Mouse (Mus musculus) embryonic facial prominence, embryonic 14.5 days (tissue): ENCODE measurements at regions not wholly inside any gene's neighbourhood (a gene's known extent, or its start where the extent isn't known, plus 50 kb on each side); places are given as distances from the start of the nearest gene placed in this dataset.

Experiments used
- ATAC-seq: fragments of 200-750 bp; cut with Nextera tagmentation; 2 replicates; pipeline ENCODE4 v1.8.0; 2017; ENCODE audit warnings: low read depth, moderate number of reproducible peaks, moderate TSS enrichment
- DNase-seq: peaks from one replicate; pipeline ENCODE4 v3.0.0-alpha.2; 2015; ENCODE audit warnings: low spot score
- H3K27ac ChIP-seq: fragments of 300-500 bp; sonication (generic); replicated peaks from 2 replicates; pipeline ENCODE4 v1.5.1; 2014; ENCODE audit warnings: low read depth, mild to moderate bottlenecking, low read length, moderate library complexity
- H3K27me3 ChIP-seq: fragments of 300-500 bp; sonication (generic); replicated peaks from 2 replicates; pipeline ENCODE4 v1.6.1; 2014; ENCODE audit warnings: low read length; ENCODE audit not compliant: control insufficient read depth, insufficient read depth
- H3K36me3 ChIP-seq: fragments of 300-500 bp; sonication (generic); 2 replicates; pipeline ENCODE4 v1.6.1; 2014; ENCODE audit warnings: low read length, mixed read lengths; ENCODE audit not compliant: control insufficient read depth, insufficient read depth
- H3K4me1 ChIP-seq: fragments of 300-500 bp; sonication (generic); 2 replicates; pipeline ENCODE4 v1.6.1; 2014; ENCODE audit warnings: antibody characterized with exemption, low read length; ENCODE audit not compliant: control insufficient read depth, insufficient read depth
- H3K4me2 ChIP-seq: fragments of 300-500 bp; sonication (generic); 2 replicates; pipeline ENCODE4 v1.6.1; 2014; ENCODE audit warnings: low read depth, mild to moderate bottlenecking, low read length, moderate library complexity, mixed read lengths
- H3K4me3 ChIP-seq: fragments of 300-500 bp; sonication (generic); 2 replicates; pipeline ENCODE4 v1.5.1; 2014; ENCODE audit warnings: low read depth, mild to moderate bottlenecking, low read length
- H3K9ac ChIP-seq: fragments of 300-500 bp; sonication (generic); 2 replicates; pipeline ENCODE4 v1.6.1; 2014; ENCODE audit warnings: low read depth, mild to moderate bottlenecking, low read length, moderate library complexity, mixed read lengths
- H3K9me3 ChIP-seq: fragments of 300-500 bp; sonication (generic); 2 replicates; pipeline ENCODE4 v1.6.1; 2016; ENCODE audit warnings: low read length; ENCODE audit not compliant: control insufficient read depth
- WGBS: fragments of 180-500 bp; shearing (Covaris S2); extraction: QIAGEN DNeasy Blood & Tissue Kit; methylation state at CpG from one replicate; pipeline ENCODE4 v1.1.7; 2014; 5-methylcytosine and 5-hydroxymethylcytosine counted together

DNA sequence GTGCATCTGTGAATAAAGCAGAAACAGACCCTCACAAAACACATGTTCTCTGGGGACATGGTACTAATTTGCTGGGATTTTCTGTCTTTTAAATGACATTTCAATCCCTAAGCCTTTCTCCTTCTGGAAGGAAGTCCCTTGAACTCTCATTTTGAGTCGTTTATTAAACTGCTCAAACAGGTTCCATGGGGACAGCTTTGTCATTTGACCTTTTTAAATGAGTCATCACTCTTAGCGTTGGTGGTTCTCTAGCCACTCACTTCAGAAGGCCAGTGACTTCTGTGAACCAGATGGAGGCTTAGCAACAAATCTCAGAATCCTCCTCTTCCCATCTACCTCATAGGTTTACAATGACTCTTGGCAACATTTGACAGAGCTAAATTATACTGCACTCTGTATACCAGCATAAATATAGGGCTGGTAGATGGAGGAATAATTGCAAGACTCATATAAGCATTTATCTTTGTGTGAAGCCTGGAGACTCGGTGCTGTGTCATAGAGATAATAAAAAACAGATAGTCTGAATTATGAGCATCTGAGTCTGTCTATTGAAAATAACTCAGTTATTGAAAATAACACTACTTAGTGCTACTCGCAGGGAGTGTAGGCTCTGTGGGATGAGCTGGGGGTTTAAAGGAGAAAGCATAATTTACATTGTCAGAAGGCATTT is 185.4 kb upstream of the Crbn start:
- WGBS, result 38% methylated on average over 4 of the region's 4 CpGs
- Histone ChIP-seq H3K36me3 (no peaks in the 10 kb centered on the region), H3K4me1 (no peaks in the 10 kb centered on the region), H3K9me3 (no peaks in the 10 kb centered on the region), H3K4me3 (no peak overlapping the region), H3K27ac (no peak overlapping the region), H3K9ac (no peak overlapping the region), H3K4me2 (no peak overlapping the region), H3K27me3 (no peaks in the 10 kb centered on the region)
- ATAC-seq (no peak), DNase-seq (peak; percentile 7)

DNA sequence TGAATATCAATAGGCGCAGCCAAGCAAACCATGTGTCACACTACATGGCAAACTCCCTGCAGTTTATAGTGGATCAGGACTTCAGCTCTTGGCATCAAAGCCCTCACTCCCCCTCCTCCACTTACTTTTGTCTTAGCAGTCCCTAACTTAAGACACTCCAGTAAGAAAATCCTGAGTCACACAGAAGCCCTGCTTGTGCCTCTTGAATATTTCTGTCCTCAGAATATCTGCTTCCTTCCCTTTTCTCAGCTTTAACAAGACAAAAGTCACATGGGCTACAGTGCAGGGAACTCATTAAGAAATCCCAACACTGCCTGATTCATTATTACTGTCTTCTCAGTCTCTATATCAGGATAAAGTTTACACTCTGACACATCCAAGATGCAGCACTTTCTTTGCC is 191.7 kb upstream of the Crbn start:
- H3K4me1 ChIP-seq, result no peaks in the 10 kb centered on the region
- H3K9ac ChIP-seq, result no peak overlapping the region
- ATAC-seq (no peak), DNase-seq (no peak)
- H3K36me3 ChIP-seq, result no peaks in the 10 kb centered on the region
- no peak overlapping the region for H3K27ac ChIP-seq
- H3K4me2 ChIP-seq, result no peak overlapping the region
- WGBS, result 85% methylated on average over 1 of the region's 1 CpGs
- no peak overlapping the region for H3K4me3 ChIP-seq
- no peaks in the 10 kb centered on the region for H3K27me3 ChIP-seq
- no peaks in the 10 kb centered on the region for H3K9me3 ChIP-seq

DNA sequence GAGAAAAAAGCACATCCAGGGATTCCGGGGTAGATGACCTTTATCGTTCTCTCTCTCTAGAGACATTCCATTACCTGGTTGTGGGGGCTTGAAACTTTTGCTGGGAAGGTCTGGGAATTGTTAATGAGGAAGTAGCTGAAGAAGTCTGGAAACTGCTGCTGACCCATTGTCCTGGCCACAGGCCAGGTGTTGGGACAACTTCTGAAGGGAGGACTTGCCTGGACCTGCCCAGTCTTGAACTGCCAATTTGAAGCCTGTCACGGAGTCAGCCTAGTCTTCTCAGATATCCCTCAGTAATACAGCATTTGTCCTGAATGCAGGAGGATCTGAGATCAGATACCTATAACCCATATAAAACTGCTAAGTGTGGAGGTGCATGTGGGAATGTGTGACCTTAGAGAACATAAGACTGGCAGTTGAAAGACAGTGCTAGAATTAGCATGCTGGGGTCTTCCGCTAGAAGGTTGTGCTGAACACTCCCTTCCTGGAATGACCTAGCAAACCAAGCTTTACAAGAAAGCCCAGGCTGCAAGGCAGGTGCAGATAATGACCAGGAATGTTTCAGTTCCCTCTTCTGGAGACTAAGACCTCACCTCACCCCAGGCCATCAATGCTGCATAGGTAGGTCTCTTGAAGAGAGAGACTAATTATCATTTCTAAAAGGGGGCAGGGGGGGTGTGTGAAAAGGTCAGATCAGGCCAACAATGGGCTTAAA is 204.7 kb upstream of the Crbn start:
- no peak overlapping the region for H3K9ac ChIP-seq
- DNase-seq (no peak), ATAC-seq (no peak)
- WGBS, result 83% methylated on average over 4 of the region's 4 CpGs
- H3K4me1 ChIP-seq, result no peaks in the 10 kb centered on the region
- no peaks in the 10 kb centered on the region for H3K36me3 ChIP-seq
- H3K4me2 ChIP-seq, result no peak overlapping the region
- H3K27me3 ChIP-seq, result no peaks in the 10 kb centered on the region
- no peaks in the 10 kb centered on the region for H3K9me3 ChIP-seq
- no peak overlapping the region for H3K4me3 ChIP-seq
- H3K27ac ChIP-seq, result no peak overlapping the region

DNA sequence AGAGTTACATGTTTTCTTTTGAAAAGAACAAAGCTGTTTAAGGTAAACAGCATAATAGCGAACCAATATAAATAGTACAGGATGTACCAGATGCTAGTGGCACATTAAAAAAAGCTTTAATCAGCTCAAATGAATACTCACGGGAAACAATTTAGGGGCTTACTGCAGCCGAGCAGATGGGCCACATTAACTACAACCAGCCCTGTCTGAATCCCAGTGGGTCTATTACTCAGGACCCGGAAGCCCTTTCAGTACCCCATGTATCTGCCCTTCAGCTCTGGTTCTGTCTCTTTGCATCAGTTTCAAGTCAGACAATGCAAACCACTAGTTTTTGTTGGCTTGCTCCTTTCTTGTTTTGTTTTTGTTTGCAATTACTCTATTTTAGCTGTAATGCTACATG is 210.9 kb upstream of the Crbn start:
- H3K27me3 ChIP-seq, result no peaks in the 10 kb centered on the region
- DNase-seq (peak; percentile 35), ATAC-seq (peak; percentile 86)
- no peaks in the 10 kb centered on the region for H3K36me3 ChIP-seq
- H3K27ac ChIP-seq, result no peak overlapping the region
- H3K9ac ChIP-seq, result no peak overlapping the region
- H3K4me2 ChIP-seq, result no peak overlapping the region
- no peak overlapping the region for H3K4me3 ChIP-seq
- H3K9me3 ChIP-seq, result no peaks in the 10 kb centered on the region
- peaks cover 7% of the 10 kb centered on the region; the same call in 1 of the 2 replicates for H3K4me1 ChIP-seq
- WGBS, result 39% methylated on average over 4 of the region's 4 CpGs

DNA sequence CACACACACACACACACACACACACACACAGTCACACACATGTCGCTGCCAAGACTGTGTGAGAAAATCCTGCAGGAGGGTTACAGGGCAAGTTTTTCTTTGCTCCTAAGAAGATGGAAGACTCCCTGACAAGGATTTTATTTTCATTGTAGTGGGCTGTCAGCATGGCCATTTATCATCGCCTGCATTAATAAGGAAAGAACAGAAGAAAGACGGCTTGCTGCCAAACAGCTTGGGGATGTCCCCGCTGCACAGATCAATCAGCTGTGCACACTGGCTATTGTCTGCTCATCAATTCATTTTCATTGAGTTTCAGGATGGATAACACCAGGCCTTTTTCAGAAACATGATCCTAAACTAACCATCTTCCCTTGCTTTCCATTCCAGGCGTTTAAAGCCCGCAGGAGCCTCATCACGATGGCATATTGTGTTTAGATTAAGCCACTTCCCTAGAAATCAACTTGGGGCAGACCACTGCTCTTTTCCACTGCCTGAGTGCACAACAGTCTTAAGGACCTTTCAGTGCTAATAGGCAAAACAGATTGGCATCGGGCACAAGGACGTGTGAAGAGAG is 213.1 kb upstream of the Crbn start:
- ATAC-seq, result no peak
- H3K27ac ChIP-seq, result no peak overlapping the region
- H3K36me3 ChIP-seq, result no peaks in the 10 kb centered on the region
- WGBS, result 39% methylated on average over 9 of the region's 9 CpGs
- no peak overlapping the region for H3K4me3 ChIP-seq
- no peaks in the 10 kb centered on the region for H3K27me3 ChIP-seq
- no peaks in the 10 kb centered on the region for H3K9me3 ChIP-seq
- peak; percentile 38 for DNase-seq
- H3K4me1 ChIP-seq, result peaks cover 7% of the 10 kb centered on the region; the same call in 1 of the 2 replicates
- no peak overlapping the region for H3K9ac ChIP-seq
- H3K4me2 ChIP-seq, result peak overlapping the region; percentile 18; the same call in 1 of the 2 replicates

DNA sequence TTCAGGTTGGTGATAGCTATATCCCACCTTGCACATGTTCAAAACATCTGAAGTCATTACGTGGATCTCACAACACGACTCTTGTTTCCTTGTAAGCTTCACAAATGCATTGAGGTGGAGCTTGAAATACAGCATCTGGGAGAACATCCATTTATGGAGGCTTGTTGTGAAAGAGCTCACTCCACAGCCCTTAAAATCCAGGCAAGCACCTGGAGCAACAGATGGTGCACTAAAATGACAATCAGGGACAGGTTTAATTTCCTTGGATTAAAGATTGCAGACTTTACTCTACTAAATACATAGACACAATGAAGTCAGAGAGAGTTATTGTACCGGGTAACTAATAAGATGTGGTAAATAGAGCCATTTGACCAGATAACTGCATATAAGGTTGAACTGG is 219.2 kb upstream of the Crbn start:
- no peak for ATAC-seq
- Histone ChIP-seq H3K4me2 (no peak overlapping the region), H3K27ac (no peak overlapping the region), H3K36me3 (no peaks in the 10 kb centered on the region), H3K9ac (no peak overlapping the region), H3K9me3 (no peaks in the 10 kb centered on the region), H3K4me1 (no peaks in the 10 kb centered on the region), H3K27me3 (no peaks in the 10 kb centered on the region), H3K4me3 (no peak overlapping the region)
- DNase-seq, result no peak
- WGBS, result 72% methylated on average over 3 of the region's 3 CpGs

DNA sequence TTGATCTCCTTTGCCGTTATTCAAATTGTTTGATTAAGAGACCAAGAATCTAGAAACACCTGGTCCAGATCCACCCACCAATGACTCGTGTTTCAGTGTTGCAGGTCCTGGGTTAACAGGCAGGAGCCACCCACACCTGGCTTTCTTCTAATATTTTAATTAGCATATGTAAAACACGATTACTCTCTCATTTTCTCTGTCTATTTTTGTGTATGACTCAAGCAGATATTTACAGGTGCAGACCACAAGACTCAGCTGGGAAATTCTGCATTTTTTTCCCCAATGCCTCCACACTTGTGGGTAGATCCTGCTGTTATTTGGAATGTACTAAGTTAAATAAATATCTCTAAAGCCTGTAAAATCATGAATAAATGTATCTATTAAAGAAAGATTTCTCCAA is 245.3 kb upstream of the Crbn start:
- ATAC-seq, result no peak

DNA sequence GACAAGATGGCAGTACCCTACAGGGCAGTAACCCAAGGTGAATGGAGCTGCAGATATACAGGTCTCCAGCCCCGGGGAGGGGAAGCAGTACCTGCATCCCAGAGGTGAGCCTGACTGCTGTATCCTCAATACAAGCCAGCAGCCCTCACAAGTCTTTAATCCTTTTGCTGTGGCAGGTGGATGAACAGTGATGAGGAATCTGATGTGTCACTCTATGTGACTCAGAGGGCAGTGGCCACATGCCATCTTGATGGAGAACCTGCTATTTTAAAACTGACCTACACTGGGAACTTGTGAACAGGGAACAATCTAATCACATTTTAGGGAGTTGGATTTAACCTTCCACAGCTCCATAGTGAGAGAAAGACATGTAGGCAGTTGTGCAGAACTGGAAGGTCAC is 251.7 kb upstream of the Crbn start:
- 92% methylated on average over 1 of the region's 1 CpGs for WGBS
- ATAC-seq (no peak), DNase-seq (no peak)

More for the DNA sequence above, 245.3 kb upstream of the Crbn start:
- WGBS, result 73% methylated on average over 3 of the region's 3 CpGs
- DNase-seq, result no peak
- Histone ChIP-seq H3K4me2 (no peak overlapping the region), H3K4me1 (no peaks in the 10 kb centered on the region), H3K9ac (no peak overlapping the region), H3K27ac (no peak overlapping the region), H3K4me3 (no peak overlapping the region), H3K36me3 (no peaks in the 10 kb centered on the region), H3K9me3 (no peaks in the 10 kb centered on the region), H3K27me3 (no peaks in the 10 kb centered on the region)

More for the DNA sequence above, 251.7 kb upstream of the Crbn start:
- H3K36me3 ChIP-seq, result no peaks in the 10 kb centered on the region
- H3K27me3 ChIP-seq, result no peaks in the 10 kb centered on the region
- H3K4me1 ChIP-seq, result no peaks in the 10 kb centered on the region
- H3K9me3 ChIP-seq, result no peaks in the 10 kb centered on the region
- no peak overlapping the region for H3K9ac ChIP-seq
- no peak overlapping the region for H3K27ac ChIP-seq
- H3K4me3 ChIP-seq, result no peak overlapping the region
- no peak overlapping the region for H3K4me2 ChIP-seq
